Mouse (Mus musculus) ES-E14 (cell line): ENCODE measurements around the gene Gm39566. TPM values are rescaled to one million over a fixed set of nuclear protein-coding genes. Genes with fewer than 3 reads are reported as not detected.
A peak's percentile ranks its signal among the peaks of the same experiment; 100 is the strongest.

Experiments
- DNase-seq: peaks from one replicate; pipeline ENCODE4 v3.0.0-alpha.2; 2013; ENCODE audit warnings: low read depth, low spot score
- H3K27ac ChIP-seq: 2 replicates; pipeline ENCODE4 v1.5.1; 2012; ENCODE audit warnings: low read depth, mild to moderate bottlenecking, low read length, moderate library complexity, mixed read lengths; ENCODE audit not compliant: poor library complexity, insufficient read depth, severe bottlenecking
- H3K36me3 ChIP-seq: 2 replicates; pipeline ENCODE4 v1.6.1; 2012; ENCODE audit warnings: mild to moderate bottlenecking, low read length, moderate library complexity, mixed read lengths; ENCODE audit not compliant: control insufficient read depth, poor library complexity, insufficient read depth, severe bottlenecking
- H3K4me1 ChIP-seq, 2 experiments: fragments of 150-350 bp in 1 of 2; sonication (generic) in 1 of 2; 2 replicates each; pipeline ENCODE4 v1.6.1; 2012; ENCODE audit warnings: low read length in 2 of 2, mild to moderate bottlenecking in 1 of 2, mixed read lengths in 1 of 2; ENCODE audit not compliant: control insufficient read depth in 2 of 2, insufficient read depth in 2 of 2, poor library complexity in 1 of 2
- H3K4me3 ChIP-seq, 2 experiments: fragments of 150-350 bp in 1 of 2; sonication (generic) in 1 of 2; 2 replicates each; pipeline ENCODE4 v1.5.1; 2012; ENCODE audit warnings: low read length in 2 of 2, low read depth in 1 of 2, mild to moderate bottlenecking in 1 of 2, mixed read lengths in 1 of 2; ENCODE audit not compliant: insufficient read depth in 1 of 2, poor library complexity in 1 of 2, severe bottlenecking in 1 of 2
- H3K9ac ChIP-seq: 2 replicates; pipeline ENCODE4 v1.6.1; 2012; ENCODE audit warnings: low read depth, mild to moderate bottlenecking, low read length, mixed read lengths; ENCODE audit not compliant: poor library complexity, insufficient read depth, severe bottlenecking
- H3K9me3 ChIP-seq: fragments of 150-350 bp; sonication (generic); 2 replicates; pipeline ENCODE4 v1.6.1; 2012; ENCODE audit warnings: low read depth, mild to moderate bottlenecking, low read length; ENCODE audit not compliant: control insufficient read depth, insufficient read depth
- CHD2 ChIP-seq: IDR thresholded peaks from 2 replicates; pipeline ENCODE4 v1.6.1; 2014; ENCODE audit warnings: mild to moderate bottlenecking, low read depth, low read length, inconsistent platforms
- HCFC1 ChIP-seq: IDR thresholded peaks from 2 replicates; pipeline ENCODE4 v1.6.1; 2012; ENCODE audit warnings: low read length, inconsistent platforms, borderline replicate concordance; ENCODE audit not compliant: insufficient read depth
- MAFK ChIP-seq: IDR thresholded peaks from 2 replicates; pipeline ENCODE4 v1.6.1; 2014; ENCODE audit warnings: mild to moderate bottlenecking, low read depth, low read length, inconsistent platforms; ENCODE audit not compliant: insufficient read depth
- ZC3H11A ChIP-seq: IDR thresholded peaks from 2 replicates; pipeline ENCODE4 v1.6.1; 2012; ENCODE audit warnings: low read depth, mild to moderate bottlenecking, inconsistent platforms, low read length, borderline replicate concordance
- ZNF384 ChIP-seq: IDR thresholded peaks from 2 replicates; pipeline ENCODE4 v1.6.1; 2012; ENCODE audit warnings: low read depth, low read length, inconsistent platforms
- in situ Hi-C, 2 experiments: fragments of 600-800 bp; cut with MboI; formaldehyde crosslinking; loops; one replicate each; pipeline ENCODE4 v1.15.1; 2025; ENCODE audit warnings: low sequenced_read_pairs in 2 of 2, inconsistent platforms in 1 of 2; ENCODE audit not compliant: unreplicated experiment in 2 of 2
- total RNA-seq: library from RNA; depleted of rRNA; stranded (reverse); fragments of 300-350 nt; gene quantifications from 2 replicates; pipeline ENCODE4 v1.2.3, GENCODE M21; 2012

Gm39566 gene
- total RNA-seq, 1 experiment, result not detected

DNA sequence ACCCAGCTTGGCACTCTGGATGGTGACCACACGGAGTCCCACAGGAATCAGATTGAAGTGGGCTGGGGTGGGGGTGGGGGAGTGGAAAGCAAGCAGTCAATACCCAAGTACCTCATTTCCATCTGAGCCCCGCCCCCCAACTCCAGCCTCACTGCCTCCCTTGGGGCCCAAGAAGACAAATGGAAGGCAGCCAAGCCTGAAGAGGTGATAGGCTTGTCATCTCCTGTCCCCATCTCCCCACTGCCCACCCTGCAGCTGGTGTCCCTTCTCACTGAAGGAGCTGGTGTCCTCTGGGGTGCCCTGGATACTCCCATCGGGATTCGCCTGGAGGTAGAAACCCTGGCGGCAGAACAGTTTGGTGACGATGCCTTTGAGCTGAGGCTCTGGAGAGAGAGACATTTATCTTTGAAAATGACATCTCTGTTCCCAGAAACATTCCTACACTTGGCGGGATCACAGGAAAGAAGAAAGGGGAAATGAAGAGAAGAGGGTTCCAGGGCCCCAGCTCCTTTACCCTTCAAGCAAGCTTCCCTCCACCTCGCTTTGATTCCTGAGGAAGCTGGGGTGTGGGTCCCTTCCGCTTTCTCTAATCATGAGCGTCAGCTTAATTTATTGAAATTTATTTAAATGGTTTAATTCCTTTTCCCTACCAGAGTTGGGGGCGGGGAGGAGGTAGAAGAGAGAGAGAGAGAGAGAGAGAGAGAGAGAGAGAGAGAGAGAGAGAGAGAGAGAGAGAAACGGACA, 15.5 kb downstream of the Gm39566 start:
- no peak for DNase-seq
- peak overlapping the region; percentile 68 to 81 for H3K4me3 ChIP-seq
- no peak for TF ChIP-seq ZC3H11A
- no peak for TF ChIP-seq HCFC1
- TF ChIP-seq MAFK, result no peak
- no peak for TF ChIP-seq ZNF384
- TF ChIP-seq CHD2, result no peak
- no peak overlapping the region for H3K27ac ChIP-seq
- peak overlapping the region; percentile 70 for H3K9ac ChIP-seq
- H3K36me3 ChIP-seq, result no peaks in the 10 kb centered on the region; the same call in 1 of the 2 replicates
- in situ Hi-C loops, result loop anchor here in 1 of 2 experiments (10.0 kb wide), 1 partner anchor 75 kb away; the partner anchor contains the start of gene Tmem95
- H3K4me1 ChIP-seq, result peaks cover 6 to 18% of the 10 kb centered on the region in 2 experiments
- no peaks in the 10 kb centered on the region for H3K9me3 ChIP-seq

- H3K9ac ChIP-seq, result no peak overlapping the region
- H3K4me3 ChIP-seq, result no peak overlapping the region
- no peaks in the 10 kb centered on the region for H3K9me3 ChIP-seq
- no peak for TF ChIP-seq CHD2
- no peak for TF ChIP-seq ZNF384
- TF ChIP-seq ZC3H11A, result no peak
- no peak for TF ChIP-seq MAFK
- TF ChIP-seq HCFC1, result no peak
- in situ Hi-C loops, result no loop called here
- no peaks in the 10 kb centered on the region for H3K36me3 ChIP-seq
- H3K4me1 ChIP-seq, result peaks cover 3 to 12% of the 10 kb centered on the region in 2 experiments
- no peak for DNase-seq
- H3K27ac ChIP-seq, result no peak overlapping the region
Observed at GRCm38 (mm10) chr11:69797924-69798323, 17.2 kb downstream of the Gm39566 start.

- TF ChIP-seq HCFC1, result no peak
- TF ChIP-seq CHD2, result no peak
- no peak for TF ChIP-seq ZC3H11A
- no peak for TF ChIP-seq MAFK
- no peak for TF ChIP-seq ZNF384
- Histone ChIP-seq H3K9ac (no peak overlapping the region), H3K27ac (no peak overlapping the region)
Observed at GRCm38 (mm10) chr11:69795983-69796435, 19.1 kb downstream of the Gm39566 start.

GRCm38 (mm10) chr11:69795168-69795982, 19.7 kb downstream of the Gm39566 start, which contains the start of gene Chrnb1:
Gene Chrnb1, minus strand, starts transcription at chr11:69795943.
- Histone ChIP-seq H3K4me1 (peaks cover 3 to 8% of the 10 kb centered on the region in 2 experiments; a peak in 2 of 4 replicates), H3K9me3 (no peaks in the 10 kb centered on the region), H3K9ac (peak within 1 kb of the TSS; percentile 68), H3K27ac (no peak within 1 kb of the TSS), H3K36me3 (no peaks in the 10 kb centered on the region), H3K4me3 (peak within 1 kb of the TSS; percentile 74 to 76)
- TF ChIP-seq CHD2 (no peak), ZC3H11A (no peak), ZNF384 (no peak), MAFK (no peak), HCFC1 (no peak)
- DNase-seq, result peak; percentile 92
- in situ Hi-C loops, result no loop called here

More at GRCm38 (mm10) chr11:69795983-69796435, 19.1 kb downstream of the Gm39566 start:
- in situ Hi-C loops, result no loop called here
- Histone ChIP-seq H3K4me3 (peak overlapping the region; percentile 74 to 76), H3K4me1 (peaks cover 3 to 8% of the 10 kb centered on the region in 2 experiments; a peak in 2 of 4 replicates), H3K36me3 (no peaks in the 10 kb centered on the region), H3K9me3 (no peaks in the 10 kb centered on the region)
- no peak for DNase-seq
